Mouse (Mus musculus): ENCODE measurements around the gene Wdr81. TPM values are rescaled to one million over a fixed set of nuclear protein-coding genes. Genes with fewer than 3 reads are reported as not detected.

The Wdr81 gene
- total RNA-seq, 2 experiments from 2014 or later: 23.4 to 23.7 TPM

GRCm38 (mm10) chr11:75467512-75468215 lies 13.1 kb upstream of the Wdr81 start:
- 0 out of 2 replicates have a peak, but pooled peaks have one; percentile 18 for TF ChIP-seq CTCF (conservative IDR thresholded peaks at IDR 0.05)
- no peak for DNase-seq (ENCODE audit: low spot score in 2 of 2)
- Histone ChIP-seq H3K27ac (no peak overlapping the region), H3K4me3 (peak overlapping the region; percentile 40)

- H3K4me3 ChIP-seq: no peak overlapping the region
- no peak for DNase-seq (ENCODE audit: low spot score in 2 of 2)
- TF ChIP-seq CTCF (conservative IDR thresholded peaks at IDR 0.05): peak; percentile 59
- no peak overlapping the region for H3K27ac ChIP-seq
Observed at GRCm38 (mm10) chr11:75466731-75467505, 12.4 kb upstream of the Wdr81 start.

GRCm38 (mm10) chr11:75465051-75465450 lies 10.5 kb upstream of the Wdr81 start:
- H3K4me3 ChIP-seq: no peak overlapping the region
- DNase-seq (ENCODE audit: low spot score in 2 of 2): no peak
- no peak for TF ChIP-seq CTCF (conservative IDR thresholded peaks at IDR 0.05)
- H3K27ac ChIP-seq: no peak overlapping the region

GRCm38 (mm10) chr11:75464417-75464816 lies 9.9 kb upstream of the Wdr81 start:
- Histone ChIP-seq H3K4me3 (no peak overlapping the region), H3K27ac (no peak overlapping the region)
- no peak for DNase-seq (ENCODE audit: low spot score in 2 of 2)
- TF ChIP-seq CTCF (conservative IDR thresholded peaks at IDR 0.05): no peak

GRCm38 (mm10) chr11:75463624-75464023 lies 9.1 kb upstream of the Wdr81 start:
- TF ChIP-seq CTCF (conservative IDR thresholded peaks at IDR 0.05): no peak
- peak overlapping the region; percentile 23; the same call in 1 of the 2 replicates for H3K27ac ChIP-seq
- no peak for DNase-seq (ENCODE audit: low spot score in 2 of 2)
- no peak overlapping the region; the same call in 1 of the 2 replicates for H3K4me3 ChIP-seq

- TF ChIP-seq CTCF (conservative IDR thresholded peaks at IDR 0.05): no peak
- DNase-seq (ENCODE audit: low spot score in 2 of 2): peak; percentile 47 to 56
- Histone ChIP-seq H3K27ac (peak overlapping the region; percentile 97), H3K4me3 (peak overlapping the region; percentile 81)
Observed at GRCm38 (mm10) chr11:75462865-75463336, 8.4 kb upstream of the Wdr81 start.

- H3K4me3 ChIP-seq: peak overlapping the region; percentile 81
- DNase-seq (ENCODE audit: low spot score in 2 of 2): peak in 1 of 2 experiments; percentile 44
- no peak for TF ChIP-seq CTCF (conservative IDR thresholded peaks at IDR 0.05)
- peak overlapping the region; percentile 97 for H3K27ac ChIP-seq
Observed at GRCm38 (mm10) chr11:75462253-75462783, 7.8 kb upstream of the Wdr81 start.

GRCm38 (mm10) chr11:75461743-75462252 lies 7.3 kb upstream of the Wdr81 start:
- no peak for TF ChIP-seq CTCF (conservative IDR thresholded peaks at IDR 0.05)
- H3K27ac ChIP-seq: peak overlapping the region; percentile 97
- peak overlapping the region; percentile 81 for H3K4me3 ChIP-seq
- no peak for DNase-seq (ENCODE audit: low spot score in 2 of 2)

- Histone ChIP-seq H3K27ac (peak within 1 kb of the TSS; percentile 97), H3K4me3 (peak within 1 kb of the TSS; percentile 81)
- DNase-seq (ENCODE audit: low spot score in 2 of 2): peak; percentile 99 to 100
- 0 out of 2 replicates have a peak, but pooled peaks have one; percentile 6 for TF ChIP-seq CTCF (conservative IDR thresholded peaks at IDR 0.05)
Observed at GRCm38 (mm10) chr11:75460844-75461742, 6.6 kb upstream of the Wdr81 start, which contains the start of gene Tlcd2. Gene Tlcd2, plus strand, starts transcription at chr11:75461715.

GRCm38 (mm10) chr11:75460103-75460843 lies 5.8 kb upstream of the Wdr81 start:
- no peak for TF ChIP-seq CTCF (conservative IDR thresholded peaks at IDR 0.05)
- H3K4me3 ChIP-seq: peak overlapping the region; percentile 81
- peak; percentile 83 to 94 for DNase-seq (ENCODE audit: low spot score in 2 of 2)

GRCm38 (mm10) chr11:75459751-75460102 lies 5.2 kb upstream of the Wdr81 start:
- Histone ChIP-seq H3K4me3 (peak overlapping the region; percentile 81), H3K27ac (peak overlapping the region; percentile 97)
- no peak for DNase-seq (ENCODE audit: low spot score in 2 of 2)
- no peak for TF ChIP-seq CTCF (conservative IDR thresholded peaks at IDR 0.05)

More at GRCm38 (mm10) chr11:75460103-75460843, 5.8 kb upstream of the Wdr81 start:
- H3K27ac ChIP-seq: peak overlapping the region; percentile 97

Measured in layer of hippocampus, adult 2 months (tissue).